Mouse (Mus musculus): Measurements from ENCODE around the gene Galnt15.

The Galnt15 gene

GRCm38 (mm10) chr14:32028681-32029091 lies at the start of gene Galnt15:
TSS of gene Galnt15 (plus strand) at chr14:32028989.
- DNase-seq (ENCODE audit: low spot score): peak; percentile 51

GRCm38 (mm10) chr14:31994021-31994420 lies 34.8 kb upstream of the Galnt15 start:
- peak; percentile 16 for DNase-seq (ENCODE audit: low spot score)

GRCm38 (mm10) chr14:32000941-32001340 lies 27.8 kb upstream of the Galnt15 start:
- DNase-seq (ENCODE audit: low spot score): no peak

- DNase-seq (ENCODE audit: low spot score): no peak
These were observed 26.1 kb upstream of the Galnt15 start for GRCm38 (mm10) chr14:32002502-32003338.

GRCm38 (mm10) chr14:32003904-32004596 lies 24.7 kb upstream of the Galnt15 start:
- no peak for DNase-seq (ENCODE audit: low spot score)

GRCm38 (mm10) chr14:32005673-32006261 lies 23.0 kb upstream of the Galnt15 start:
- peak; percentile 31 for DNase-seq (ENCODE audit: low spot score)

GRCm38 (mm10) chr14:32007654-32008335 lies 21.0 kb upstream of the Galnt15 start:
- DNase-seq (ENCODE audit: low spot score): peak; percentile 48

- DNase-seq (ENCODE audit: low spot score): no peak
These were observed 19.1 kb upstream of the Galnt15 start for GRCm38 (mm10) chr14:32009715-32010114.

GRCm38 (mm10) chr14:32011547-32012304 lies 17.1 kb upstream of the Galnt15 start:
- peak; percentile 16 for DNase-seq (ENCODE audit: low spot score)

- peak; percentile 64 for DNase-seq (ENCODE audit: low spot score)
These were observed 13.5 kb upstream of the Galnt15 start for GRCm38 (mm10) chr14:32015131-32015770.

- DNase-seq (ENCODE audit: low spot score): no peak
These were observed 12.3 kb upstream of the Galnt15 start for GRCm38 (mm10) chr14:32016466-32016865.

GRCm38 (mm10) chr14:32016921-32017320 lies 11.9 kb upstream of the Galnt15 start:
- no peak for DNase-seq (ENCODE audit: low spot score)

- no peak for DNase-seq (ENCODE audit: low spot score)
These were observed 11.3 kb upstream of the Galnt15 start for GRCm38 (mm10) chr14:32017448-32017847.

GRCm38 (mm10) chr14:32019091-32019490 lies 9.7 kb upstream of the Galnt15 start:
- DNase-seq (ENCODE audit: low spot score): no peak

- DNase-seq (ENCODE audit: low spot score): no peak
These were observed 6.8 kb upstream of the Galnt15 start for GRCm38 (mm10) chr14:32021967-32022366.

GRCm38 (mm10) chr14:32022450-32022849 lies 6.3 kb upstream of the Galnt15 start:
- DNase-seq (ENCODE audit: low spot score): no peak

- no peak for DNase-seq (ENCODE audit: low spot score)
These were observed 4.9 kb upstream of the Galnt15 start for GRCm38 (mm10) chr14:32023891-32024290.

GRCm38 (mm10) chr14:32027218-32027617 lies 1.6 kb upstream of the Galnt15 start:
- DNase-seq (ENCODE audit: low spot score): no peak

GRCm38 (mm10) chr14:32029411-32029992 lies 713 bp downstream of the Galnt15 start:
- DNase-seq (ENCODE audit: low spot score): no peak

- no peak for DNase-seq (ENCODE audit: low spot score)
These were observed 1.3 kb downstream of the Galnt15 start for GRCm38 (mm10) chr14:32030073-32030472.

- peak; percentile 72 for DNase-seq (ENCODE audit: low spot score)
These were observed 3.7 kb downstream of the Galnt15 start for GRCm38 (mm10) chr14:32032522-32032921.

All from lung, postnatal 25 days (tissue).